Mouse (Mus musculus) G1E (cell line): ENCODE results near the gene Med27.

Source experiments
- CTCF ChIP-seq: IDR thresholded peaks from 2 replicates; pipeline ENCODE4 v1.5.1; 2012; ENCODE audit warnings: low read depth, low read length, inconsistent platforms, mixed read lengths
- GATA1 ChIP-seq: IDR thresholded peaks from 2 replicates; pipeline ENCODE4 v1.6.1; 2012; ENCODE audit warnings: borderline replicate concordance, low read length, inconsistent platforms, mixed read lengths
- GATA2 ChIP-seq: IDR thresholded peaks from 2 replicates; pipeline ENCODE4 v1.6.1; 2012; ENCODE audit warnings: low read depth, low read length, inconsistent platforms, borderline replicate concordance
- POLR2AphosphoS5 ChIP-seq: IDR thresholded peaks from 2 replicates; pipeline ENCODE4 v1.6.1; 2012; ENCODE audit warnings: low read depth, low read length, inconsistent platforms; ENCODE audit not compliant: insufficient replicate concordance
- TAL1 ChIP-seq: conservative IDR thresholded peaks from 2 replicates; pipeline ENCODE4 v1.6.1; 2012; ENCODE audit warnings: low read depth, low read length, inconsistent platforms, mixed read lengths

DNA sequence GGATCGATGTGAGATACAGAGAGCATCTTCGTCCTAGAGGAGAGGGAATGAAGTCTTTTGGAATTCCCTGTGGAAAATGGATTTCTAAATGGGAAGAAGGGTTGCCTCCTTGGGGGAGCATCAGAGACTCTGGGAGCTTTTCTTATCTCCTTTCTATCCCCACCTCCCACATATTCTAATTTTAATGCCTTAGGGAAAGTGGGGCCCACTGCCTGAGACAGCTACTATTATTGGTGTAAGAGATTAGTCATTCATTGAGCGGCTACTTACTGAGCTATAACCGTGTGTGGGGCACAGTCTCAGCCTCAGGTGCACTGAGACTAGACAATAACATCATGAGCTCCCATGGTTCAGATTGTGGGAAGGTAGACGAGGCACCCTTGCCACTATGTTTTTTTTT is 34.6 kb upstream of the Med27 start:
- no peak for TF ChIP-seq CTCF
- no peak for TF ChIP-seq GATA1
- no peak for TF ChIP-seq TAL1
- TF ChIP-seq POLR2AphosphoS5, result no peak
- no peak for TF ChIP-seq GATA2
